Mouse (Mus musculus): ENCODE data around the gene Gpkow. TPM values are rescaled to one million over a fixed set of nuclear protein-coding genes. Genes with fewer than 3 reads are reported as not detected.

Gpkow gene
- total RNA-seq (2021) = 10 to 100 TPM; 34.8 to 35.7 TPM

DNA sequence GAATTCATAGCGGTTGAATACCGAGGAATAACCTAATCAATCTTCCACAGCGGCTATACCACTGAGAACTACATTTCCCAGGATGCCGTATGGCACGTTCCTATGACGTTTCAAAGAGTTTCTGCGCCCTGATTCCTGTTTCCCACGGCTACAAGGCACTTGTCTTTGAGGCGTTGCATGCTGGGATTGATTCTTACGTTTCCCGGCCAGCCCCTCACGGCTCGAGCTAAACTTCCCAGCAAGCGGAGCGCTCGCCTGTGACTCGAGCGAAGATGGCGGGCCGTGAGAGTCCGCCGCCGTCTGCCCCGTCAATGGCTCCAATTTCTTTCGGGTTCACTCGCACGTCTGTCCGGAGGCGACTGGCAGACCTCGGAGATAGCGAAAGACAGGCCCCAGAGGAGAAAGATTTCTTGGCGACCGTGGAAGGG lies at the start of gene Gpkow:
Gene Gpkow, plus strand, starts transcription at position 178 of the 428 bp plus-strand sequence.
- intact Hi-C loops (cut with DNase I) = no loop called here
- DNase-seq (ENCODE audit: low spot score in 2 of 2) = peak; percentile 77 to 79

GRCm38 (mm10) chrX:7648671-7649304 lies 48.1 kb upstream of the Gpkow start:
- intact Hi-C loops (cut with DNase I) = loop anchor here (5.0 kb wide), 1 partner anchor 176 kb away; no protein-coding TSS in a partner anchor
- no peak for DNase-seq (ENCODE audit: low spot score in 2 of 2)

- DNase-seq (ENCODE audit: low spot score in 2 of 2) = no peak
- intact Hi-C loops (cut with DNase I) = no loop called here
These were observed 39.7 kb upstream of the Gpkow start, which contains the start of gene Prickle3 for GRCm38 (mm10) chrX:7657221-7657639. Gene Prickle3 (plus strand): TSS chrX:7657260.

- DNase-seq (ENCODE audit: low spot score in 2 of 2) = no peak
- intact Hi-C loops (cut with DNase I) = no loop called here
These were observed 38.7 kb upstream of the Gpkow start for GRCm38 (mm10) chrX:7658031-7658784.

DNA sequence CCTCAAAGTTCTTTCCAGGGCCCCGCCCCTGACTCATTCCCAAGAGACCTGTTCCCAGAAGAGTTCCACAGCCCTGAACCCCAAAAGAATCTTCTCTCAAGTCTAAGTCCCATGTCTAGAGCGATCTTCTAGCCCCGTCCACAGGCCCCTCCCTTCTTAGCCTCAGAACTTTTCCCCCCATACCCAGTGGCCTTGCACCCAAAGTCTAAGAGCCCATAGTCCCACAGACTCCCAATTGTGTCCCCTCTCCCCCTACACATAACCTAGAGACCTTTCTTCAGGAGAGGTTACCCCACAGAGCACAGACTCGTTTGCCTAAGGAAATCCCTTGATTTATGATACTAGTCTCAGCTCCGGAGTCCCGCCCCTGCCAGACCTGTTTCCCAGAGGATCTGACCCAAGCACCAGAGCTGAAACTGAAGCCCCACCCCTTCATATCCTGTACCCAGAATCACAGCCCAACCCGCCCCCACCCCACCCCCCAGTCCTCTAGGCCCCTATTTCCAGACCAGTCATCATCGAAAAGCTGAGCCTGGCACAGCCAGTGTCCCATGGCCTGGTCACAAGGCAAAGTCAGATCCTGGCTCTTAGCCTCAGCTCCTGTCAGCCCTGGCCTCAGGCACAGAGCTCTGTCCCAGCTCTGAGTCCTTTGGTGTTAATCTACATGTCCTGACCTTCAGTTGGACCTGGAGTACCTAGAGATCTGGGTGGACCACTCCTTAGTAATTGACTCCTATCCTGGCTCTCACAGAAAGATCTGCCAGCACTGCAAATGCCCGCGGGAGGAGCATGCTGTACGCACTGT lies 37.9 kb upstream of the Gpkow start:
- DNase-seq (ENCODE audit: low spot score in 2 of 2) = no peak
- intact Hi-C loops (cut with DNase I) = no loop called here

- intact Hi-C loops (cut with DNase I) = no loop called here
- no peak for DNase-seq (ENCODE audit: low spot score in 2 of 2)
These were observed 35.8 kb upstream of the Gpkow start for GRCm38 (mm10) chrX:7661086-7661485.

GRCm38 (mm10) chrX:7662936-7663335 lies 34.0 kb upstream of the Gpkow start:
- intact Hi-C loops (cut with DNase I) = no loop called here
- no peak for DNase-seq (ENCODE audit: low spot score in 2 of 2)

DNA sequence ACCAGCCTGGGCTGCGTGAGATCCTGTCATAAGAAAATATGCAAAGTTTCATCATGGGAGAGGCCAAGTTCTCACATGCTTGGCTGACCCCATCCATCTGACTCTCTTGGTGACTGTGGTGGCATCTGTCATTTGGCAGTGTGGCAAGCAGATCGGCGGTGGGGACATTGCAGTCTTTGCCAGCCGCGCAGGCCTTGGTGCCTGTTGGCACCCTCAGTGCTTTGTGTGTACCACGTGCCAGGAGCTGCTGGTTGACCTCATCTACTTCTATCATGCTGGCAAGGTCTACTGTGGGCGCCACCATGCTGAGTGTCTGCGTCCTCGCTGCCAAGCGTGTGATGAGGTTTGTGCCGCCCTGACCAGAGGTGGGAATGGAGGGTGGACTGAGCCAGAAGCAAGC lies 32.1 kb upstream of the Gpkow start:
- intact Hi-C loops (cut with DNase I) = no loop called here

GRCm38 (mm10) chrX:7665739-7666502 lies 31.0 kb upstream of the Gpkow start:
- DNase-seq (ENCODE audit: low spot score in 2 of 2) = no peak
- intact Hi-C loops (cut with DNase I) = no loop called here

More for the DNA sequence above, 32.1 kb upstream of the Gpkow start:
- DNase-seq (ENCODE audit: low spot score in 2 of 2) = no peak

- intact Hi-C loops (cut with DNase I) = no loop called here
- peak in 1 of 2 experiments; percentile 43 for DNase-seq (ENCODE audit: low spot score in 2 of 2)
These were observed 26.5 kb upstream of the Gpkow start for GRCm38 (mm10) chrX:7670390-7670881.

DNA sequence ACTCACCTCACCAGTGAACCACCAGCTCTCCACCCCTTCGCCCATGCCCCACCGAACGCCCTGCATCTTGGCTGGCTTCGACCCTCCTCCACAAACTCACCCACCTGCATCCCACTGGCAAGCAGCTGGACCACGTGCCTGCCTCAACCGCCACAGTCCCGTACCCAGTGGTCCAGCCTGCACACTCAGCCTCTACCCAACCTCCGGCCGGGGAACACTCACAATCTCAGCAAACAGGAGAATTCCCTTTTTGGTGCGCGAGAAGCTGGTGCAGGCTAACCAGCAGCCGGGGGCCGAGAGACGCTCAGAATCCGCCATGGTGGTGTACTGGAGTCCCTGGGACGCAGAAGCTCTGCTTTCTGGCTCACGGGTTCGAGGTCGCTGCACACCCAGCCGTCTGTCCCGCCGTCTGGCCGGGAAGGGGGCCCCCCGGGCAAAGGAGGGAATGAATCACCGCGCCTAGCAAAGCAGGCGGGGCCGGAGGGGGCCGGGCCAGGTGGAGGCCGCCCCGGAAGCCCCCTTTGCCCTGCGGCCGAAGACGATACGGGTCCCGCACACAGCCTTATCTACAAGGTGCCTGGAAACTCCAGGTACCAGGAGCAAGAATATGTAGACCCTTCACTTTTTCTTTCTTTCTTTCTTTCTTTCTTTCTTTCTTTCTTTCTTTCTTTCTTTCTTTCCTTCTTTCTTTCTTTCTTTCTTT lies 25.9 kb upstream of the Gpkow start, which contains the start of gene Plp2:
Gene Plp2, minus strand, starts transcription at position 470 of the 703 bp plus-strand sequence.
- peak in 1 of 2 experiments; percentile 28 for DNase-seq (ENCODE audit: low spot score in 2 of 2)
- intact Hi-C loops (cut with DNase I) = no loop called here

- intact Hi-C loops (cut with DNase I) = no loop called here
- DNase-seq (ENCODE audit: low spot score in 2 of 2) = no peak
These were observed 24.2 kb upstream of the Gpkow start for GRCm38 (mm10) chrX:7672739-7673138.

- intact Hi-C loops (cut with DNase I) = no loop called here
- no peak for DNase-seq (ENCODE audit: low spot score in 2 of 2)
These were observed 23.2 kb upstream of the Gpkow start for GRCm38 (mm10) chrX:7673578-7674281.

DNA sequence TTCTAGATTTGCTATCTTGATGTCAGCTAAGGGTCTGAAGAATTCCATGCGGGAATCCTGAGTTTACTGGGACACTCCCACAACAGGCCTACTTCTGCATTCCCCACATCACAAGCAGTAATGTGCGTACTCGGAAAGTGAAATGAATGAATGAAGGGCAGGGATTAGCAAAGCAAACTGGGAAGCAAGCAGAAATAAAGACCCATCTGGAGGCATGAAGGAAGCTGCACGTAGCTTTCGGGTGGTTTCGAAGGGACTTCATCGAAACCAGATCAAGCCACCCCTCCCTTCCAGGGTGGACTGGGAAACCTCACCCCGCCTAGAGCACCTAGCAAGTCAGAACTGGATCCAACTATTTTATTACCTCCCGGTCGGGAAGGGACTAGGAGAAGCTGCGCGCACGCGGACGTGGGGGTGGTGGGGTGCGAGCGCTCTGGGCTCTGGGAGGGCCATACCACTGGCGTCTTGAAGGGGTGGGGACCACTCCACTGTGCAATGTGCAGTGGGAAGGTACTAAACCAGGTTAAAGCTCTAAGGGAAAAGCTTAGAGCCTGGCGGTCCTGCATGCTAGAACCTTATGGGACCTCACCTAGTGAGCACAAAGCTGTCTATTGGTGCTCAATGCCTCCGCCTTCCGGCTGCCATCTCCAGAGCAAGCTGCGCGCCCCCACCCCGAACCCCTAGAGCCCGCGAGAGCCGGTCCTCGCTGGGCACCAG lies 22.5 kb upstream of the Gpkow start:
- DNase-seq (ENCODE audit: low spot score in 2 of 2) = peak; percentile 27
- intact Hi-C loops (cut with DNase I) = no loop called here

DNA sequence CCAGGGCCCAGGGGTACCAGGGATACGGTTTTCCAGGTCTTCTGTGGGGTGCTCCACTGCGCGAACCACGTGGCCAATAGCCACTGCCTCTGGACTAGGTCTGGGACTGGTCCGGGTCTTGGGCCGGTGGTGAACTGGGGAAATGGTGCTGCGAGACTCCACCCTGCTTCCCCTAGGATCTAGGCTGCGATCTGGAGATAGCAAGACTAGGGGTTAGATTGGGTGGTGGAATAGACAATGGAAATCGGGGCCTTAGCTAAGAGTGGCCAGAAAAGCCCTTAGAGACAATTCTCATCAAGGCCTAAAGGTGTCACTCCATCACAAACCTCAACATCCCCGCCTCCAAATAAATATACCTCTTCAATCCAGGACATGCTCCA lies 21.9 kb upstream of the Gpkow start:
- intact Hi-C loops (cut with DNase I) = no loop called here

GRCm38 (mm10) chrX:7678986-7679385 lies 17.9 kb upstream of the Gpkow start:
- intact Hi-C loops (cut with DNase I) = no loop called here
- DNase-seq (ENCODE audit: low spot score in 2 of 2) = no peak

More for the DNA sequence above, 21.9 kb upstream of the Gpkow start:
- no peak for DNase-seq (ENCODE audit: low spot score in 2 of 2)

DNA sequence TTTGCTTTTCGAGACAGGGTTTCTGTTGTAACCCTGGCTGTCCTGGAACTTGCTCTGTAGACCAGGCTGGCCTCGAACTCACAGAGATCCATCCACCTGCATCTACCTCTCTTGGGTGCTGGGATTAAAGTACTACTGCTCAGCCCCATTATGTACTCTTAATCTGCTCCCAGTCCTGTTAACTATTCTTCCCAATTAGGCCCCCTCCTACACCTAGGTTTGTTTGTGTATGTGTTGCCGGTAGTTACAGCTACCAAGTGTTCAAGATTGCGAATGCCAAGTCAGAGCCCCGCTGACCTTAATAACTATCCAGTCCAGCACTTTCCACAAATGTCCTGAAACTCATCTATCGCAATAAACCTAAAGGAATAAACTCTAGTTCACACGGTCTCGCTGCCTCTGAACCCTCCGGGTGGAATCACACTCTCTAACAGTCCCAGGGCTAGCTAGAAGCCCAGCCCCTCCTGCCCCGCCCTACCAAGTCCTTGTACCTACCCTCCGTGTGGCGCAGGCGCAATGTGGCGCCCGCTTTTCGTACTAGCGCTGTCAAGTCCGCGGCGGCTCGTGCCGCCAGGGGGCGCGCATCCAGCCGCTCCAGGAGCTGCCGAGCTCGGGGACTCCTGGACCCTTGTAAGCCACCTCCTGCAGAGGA lies 17.4 kb upstream of the Gpkow start:
- intact Hi-C loops (cut with DNase I) = no loop called here

More for the DNA sequence above, 17.4 kb upstream of the Gpkow start:
- peak; percentile 82 to 83 for DNase-seq (ENCODE audit: low spot score in 2 of 2)
